Mouse (Mus musculus): ENCODE measurements around the gene Wdfy3. TPM values are rescaled to one million over a fixed set of nuclear protein-coding genes. Genes with fewer than 3 reads are reported as not detected.

Wdfy3 gene
- polyA plus RNA-seq, 1 experiment from 2014 or later: 17.7 TPM

GRCm38 (mm10) chr5:101826531-101826970 is 243.2 kb downstream of the Wdfy3 start:
- ATAC-seq (replicated peaks; ENCODE audit: insufficient number of reproducible peaks, low FRiP score, low TSS enrichment, low read depth) (peak; percentile 73; the same call in 1 of the 2 replicates), DNase-seq (ENCODE audit: low spot score) (peak; percentile 62)
- no peaks in the 10 kb centered on the region for H3K27me3 ChIP-seq (ENCODE audit: control insufficient read depth, insufficient read depth, low read length)
- H3K4me3 ChIP-seq (ENCODE audit: low read depth, low read length): no peak overlapping the region; the same call in 1 of the 2 replicates
- peak overlapping the region; percentile 6; the same call in 1 of the 2 replicates for H3K4me2 ChIP-seq (ENCODE audit: low read depth, low read length)
- no peak overlapping the region for H3K9ac ChIP-seq (replicated peaks; ENCODE audit: low read length)
- H3K4me1 ChIP-seq (ENCODE audit: control insufficient read depth, insufficient read depth, low read length): no peaks in the 10 kb centered on the region; the same call in 1 of the 2 replicates
- H3K9me3 ChIP-seq (replicated peaks; ENCODE audit: control insufficient read depth, low read length): no peaks in the 10 kb centered on the region
- 9% methylated on average over 15 of the region's 15 CpGs for WGBS
- H3K36me3 ChIP-seq (replicated peaks; ENCODE audit: control insufficient read depth, insufficient read depth, low read depth, low read length): no peaks in the 10 kb centered on the region
- no peak overlapping the region for H3K27ac ChIP-seq (replicated peaks; ENCODE audit: low read depth, low read length)

- no peaks in the 10 kb centered on the region for H3K9me3 ChIP-seq (replicated peaks; ENCODE audit: control insufficient read depth, low read length)
- DNase-seq (ENCODE audit: low spot score) (peak; percentile 66), ATAC-seq (replicated peaks; ENCODE audit: insufficient number of reproducible peaks, low FRiP score, low TSS enrichment, low read depth) (no peak)
- no peaks in the 10 kb centered on the region for H3K36me3 ChIP-seq (replicated peaks; ENCODE audit: control insufficient read depth, insufficient read depth, low read depth, low read length)
- WGBS: 20% methylated on average over 13 of the region's 13 CpGs
- no peak overlapping the region for H3K4me3 ChIP-seq (ENCODE audit: low read depth, low read length)
- no peaks in the 10 kb centered on the region for H3K27me3 ChIP-seq (ENCODE audit: control insufficient read depth, insufficient read depth, low read length)
- H3K4me1 ChIP-seq (ENCODE audit: control insufficient read depth, insufficient read depth, low read length): no peaks in the 10 kb centered on the region; the same call in 1 of the 2 replicates
- H3K9ac ChIP-seq (replicated peaks; ENCODE audit: low read length): no peak overlapping the region
- H3K4me2 ChIP-seq (ENCODE audit: low read depth, low read length): no peak overlapping the region; the same call in 1 of the 2 replicates
- H3K27ac ChIP-seq (replicated peaks; ENCODE audit: low read depth, low read length): no peak overlapping the region
Measured at GRCm38 (mm10) chr5:101825111-101825911, 244.4 kb downstream of the Wdfy3 start.

- Histone ChIP-seq H3K36me3 (replicated peaks; ENCODE audit: control insufficient read depth, insufficient read depth, low read depth, low read length) (no peaks in the 10 kb centered on the region), H3K4me3 (ENCODE audit: low read depth, low read length) (no peak overlapping the region), H3K27ac (replicated peaks; ENCODE audit: low read depth, low read length) (no peak overlapping the region), H3K9me3 (replicated peaks; ENCODE audit: control insufficient read depth, low read length) (no peaks in the 10 kb centered on the region), H3K27me3 (ENCODE audit: control insufficient read depth, insufficient read depth, low read length) (no peaks in the 10 kb centered on the region), H3K9ac (replicated peaks; ENCODE audit: low read length) (no peak overlapping the region), H3K4me1 (ENCODE audit: control insufficient read depth, insufficient read depth, low read length) (no peaks in the 10 kb centered on the region; the same call in 1 of the 2 replicates), H3K4me2 (ENCODE audit: low read depth, low read length) (no peak overlapping the region)
- DNase-seq (ENCODE audit: low spot score): no peak
- WGBS: 39% methylated on average over 6 of the region's 6 CpGs
- no peak for ATAC-seq (replicated peaks; ENCODE audit: insufficient number of reproducible peaks, low FRiP score, low TSS enrichment, low read depth)
Measured at GRCm38 (mm10) chr5:101822311-101822670, 247.4 kb downstream of the Wdfy3 start.

GRCm38 (mm10) chr5:101821491-101822310 is 248.0 kb downstream of the Wdfy3 start:
- Histone ChIP-seq H3K27me3 (ENCODE audit: control insufficient read depth, insufficient read depth, low read length) (no peaks in the 10 kb centered on the region), H3K9me3 (replicated peaks; ENCODE audit: control insufficient read depth, low read length) (no peaks in the 10 kb centered on the region), H3K27ac (replicated peaks; ENCODE audit: low read depth, low read length) (no peak overlapping the region), H3K9ac (replicated peaks; ENCODE audit: low read length) (no peak overlapping the region), H3K36me3 (replicated peaks; ENCODE audit: control insufficient read depth, insufficient read depth, low read depth, low read length) (no peaks in the 10 kb centered on the region), H3K4me2 (ENCODE audit: low read depth, low read length) (no peak overlapping the region), H3K4me3 (ENCODE audit: low read depth, low read length) (no peak overlapping the region), H3K4me1 (ENCODE audit: control insufficient read depth, insufficient read depth, low read length) (no peaks in the 10 kb centered on the region; the same call in 1 of the 2 replicates)
- DNase-seq (ENCODE audit: low spot score) (no peak), ATAC-seq (replicated peaks; ENCODE audit: insufficient number of reproducible peaks, low FRiP score, low TSS enrichment, low read depth) (no peak)
- 40% methylated on average over 17 of the region's 17 CpGs for WGBS

- H3K4me3 ChIP-seq (ENCODE audit: low read depth, low read length): no peak overlapping the region
- H3K4me1 ChIP-seq (ENCODE audit: control insufficient read depth, insufficient read depth, low read length): no peaks in the 10 kb centered on the region; the same call in 1 of the 2 replicates
- WGBS: 64% methylated on average over 8 of the region's 8 CpGs
- no peak for DNase-seq (ENCODE audit: low spot score)
- no peak overlapping the region for H3K9ac ChIP-seq (replicated peaks; ENCODE audit: low read length)
- no peaks in the 10 kb centered on the region for H3K27me3 ChIP-seq (ENCODE audit: control insufficient read depth, insufficient read depth, low read length)
- no peaks in the 10 kb centered on the region for H3K9me3 ChIP-seq (replicated peaks; ENCODE audit: control insufficient read depth, low read length)
- H3K27ac ChIP-seq (replicated peaks; ENCODE audit: low read depth, low read length): no peak overlapping the region
- no peak for ATAC-seq (replicated peaks; ENCODE audit: insufficient number of reproducible peaks, low FRiP score, low TSS enrichment, low read depth)
- H3K36me3 ChIP-seq (replicated peaks; ENCODE audit: control insufficient read depth, insufficient read depth, low read depth, low read length): no peaks in the 10 kb centered on the region
- no peak overlapping the region for H3K4me2 ChIP-seq (ENCODE audit: low read depth, low read length)
Measured at GRCm38 (mm10) chr5:101821052-101821451, 248.7 kb downstream of the Wdfy3 start.

GRCm38 (mm10) chr5:101819844-101820243 is 249.9 kb downstream of the Wdfy3 start:
- H3K9ac ChIP-seq (replicated peaks; ENCODE audit: low read length): no peak overlapping the region
- H3K4me2 ChIP-seq (ENCODE audit: low read depth, low read length): no peak overlapping the region
- ATAC-seq (replicated peaks; ENCODE audit: insufficient number of reproducible peaks, low FRiP score, low TSS enrichment, low read depth) (peak; percentile 36; the same call in 1 of the 2 replicates), DNase-seq (ENCODE audit: low spot score) (peak; percentile 51)
- no peak overlapping the region for H3K27ac ChIP-seq (replicated peaks; ENCODE audit: low read depth, low read length)
- H3K36me3 ChIP-seq (replicated peaks; ENCODE audit: control insufficient read depth, insufficient read depth, low read depth, low read length): no peaks in the 10 kb centered on the region
- H3K4me3 ChIP-seq (ENCODE audit: low read depth, low read length): no peak overlapping the region
- WGBS: 8% methylated on average over 7 of the region's 7 CpGs
- H3K9me3 ChIP-seq (replicated peaks; ENCODE audit: control insufficient read depth, low read length): no peaks in the 10 kb centered on the region
- H3K27me3 ChIP-seq (ENCODE audit: control insufficient read depth, insufficient read depth, low read length): no peaks in the 10 kb centered on the region
- no peaks in the 10 kb centered on the region; the same call in 1 of the 2 replicates for H3K4me1 ChIP-seq (ENCODE audit: control insufficient read depth, insufficient read depth, low read length)

- H3K27ac ChIP-seq (replicated peaks; ENCODE audit: low read depth, low read length): no peak overlapping the region
- 45% methylated on average over 10 of the region's 10 CpGs for WGBS
- DNase-seq (ENCODE audit: low spot score): peak; percentile 24
- no peaks in the 10 kb centered on the region for H3K36me3 ChIP-seq (replicated peaks; ENCODE audit: control insufficient read depth, insufficient read depth, low read depth, low read length)
- H3K4me2 ChIP-seq (ENCODE audit: low read depth, low read length): no peak overlapping the region
- no peak overlapping the region for H3K9ac ChIP-seq (replicated peaks; ENCODE audit: low read length)
- ATAC-seq (replicated peaks; ENCODE audit: insufficient number of reproducible peaks, low FRiP score, low TSS enrichment, low read depth): no peak
- no peaks in the 10 kb centered on the region for H3K9me3 ChIP-seq (replicated peaks; ENCODE audit: control insufficient read depth, low read length)
- no peaks in the 10 kb centered on the region; the same call in 1 of the 2 replicates for H3K4me1 ChIP-seq (ENCODE audit: control insufficient read depth, insufficient read depth, low read length)
- H3K4me3 ChIP-seq (ENCODE audit: low read depth, low read length): no peak overlapping the region
- no peaks in the 10 kb centered on the region for H3K27me3 ChIP-seq (ENCODE audit: control insufficient read depth, insufficient read depth, low read length)
Measured at GRCm38 (mm10) chr5:101819216-101819615, 250.5 kb downstream of the Wdfy3 start.
